ENCODE assay signal across 27 mouse cellular contexts in the genomic region with DNA sequence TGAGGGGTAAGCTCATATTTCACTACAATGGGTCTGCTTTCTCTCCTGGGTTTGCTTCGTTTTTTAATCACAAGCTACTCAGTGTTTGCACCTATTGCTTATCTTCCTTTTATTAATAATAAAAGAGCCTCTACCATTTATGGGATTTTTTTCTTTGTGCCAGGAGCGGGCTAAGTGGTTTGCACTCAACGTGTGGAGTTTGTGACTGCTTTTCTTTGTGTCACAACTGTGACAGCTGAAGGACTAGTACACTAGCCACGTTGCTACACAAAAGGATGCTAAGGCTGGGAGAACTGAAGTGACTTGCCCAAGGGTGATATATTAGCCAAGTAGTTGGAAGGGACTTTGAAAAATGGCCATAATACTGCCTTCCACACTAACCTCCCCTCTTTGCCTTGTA.
"Had no signal": no experiment of that assay in that cellular context is flagged by ENCODE, and none has a peak within 500 bp of the region (broad histone marks: within the 10 kb centered on the region; RNA-seq: fewer than 3 reads in every experiment).

No protein-coding gene starts in this region.

- H3K27me3 ChIP-seq: heart, embryonic 12.5 days; hindbrain, embryonic 12.5 days; intestine, embryonic 15.5 days; limb, embryonic 12.5 days; liver, embryonic 13.5 days; liver, embryonic 15.5 days had no signal

- H3K9me3 ChIP-seq: heart, embryonic 12.5 days; hindbrain, embryonic 10.5 days; hindbrain, embryonic 12.5 days; intestine, embryonic 15.5 days; limb, embryonic 10.5 days; limb, embryonic 12.5 days; liver, embryonic 13.5 days; liver, embryonic 15.5 days had no signal

- H3K9ac ChIP-seq: heart, embryonic 12.5 days; hindbrain, embryonic 12.5 days; hindbrain, embryonic 14.5 days; intestine, embryonic 15.5 days; limb, embryonic 12.5 days; liver, embryonic 13.5 days; liver, embryonic 15.5 days; liver, postnatal 0 days had no signal

- H3K4me3 ChIP-seq: gastrocnemius, adult 2 months; heart, embryonic 12.5 days; hindbrain, embryonic 10.5 days; hindbrain, embryonic 12.5 days; intestine, embryonic 15.5 days; layer of hippocampus, adult 2 months; left cerebral cortex, adult 2 months; limb, embryonic 10.5 days; limb, embryonic 12.5 days; liver, embryonic 13.5 days; liver, embryonic 15.5 days had no signal

- H3K4me1 ChIP-seq: hindbrain, embryonic 10.5 days; hindbrain, embryonic 12.5 days; intestine, embryonic 15.5 days; limb, embryonic 10.5 days had no signal

- H3K4me2 ChIP-seq: heart, embryonic 12.5 days; hindbrain, embryonic 12.5 days; hindbrain, embryonic 14.5 days; intestine, embryonic 15.5 days; limb, embryonic 12.5 days; liver, embryonic 11.5 days; liver, embryonic 13.5 days; liver, embryonic 15.5 days had no signal

- DNase-seq: gastrocnemius, adult 2 months; gastrocnemius, postnatal 10 days; gastrocnemius, postnatal 25 days; heart, postnatal 4 days; kidney, adult 18-20 months; kidney, adult 8-10 months; kidney, postnatal 10 days; kidney, postnatal 25 days; kidney, postnatal 4 days; liver; liver, embryonic 13.5 days; liver, postnatal 0 days had no signal

- H3K27ac ChIP-seq: gastrocnemius, adult 2 months; hindbrain, embryonic 10.5 days; hindbrain, embryonic 12.5 days; hindbrain, embryonic 14.5 days; intestine, embryonic 15.5 days; layer of hippocampus, adult 2 months; left cerebral cortex, adult 2 months; limb, embryonic 10.5 days; limb, embryonic 12.5 days; liver, embryonic 13.5 days; liver, embryonic 15.5 days had no signal

- ATAC-seq: forebrain, embryonic 16.5 days; hindbrain, embryonic 16.5 days; inflammation-experienced regulatory T-cells, adult 6 months; intestine, embryonic 15.5 days; intestine, postnatal 0 days; liver, postnatal 0 days had no signal

- H3K36me3 ChIP-seq: heart, embryonic 12.5 days; hindbrain, embryonic 10.5 days; hindbrain, embryonic 12.5 days; intestine, embryonic 15.5 days; limb, embryonic 10.5 days; limb, embryonic 12.5 days; liver, embryonic 13.5 days; liver, embryonic 15.5 days had no signal
